Mouse (Mus musculus) limb, embryonic 12.5 days (tissue): ENCODE measurements around the gene Rtf2. TPM values are rescaled to one million over a fixed set of nuclear protein-coding genes. Genes with fewer than 3 reads are reported as not detected.

ENCODE experiments used
- ATAC-seq: fragments of 200-750 bp; cut with Nextera tagmentation; 2 replicates; pipeline ENCODE4 v1.8.0; 2017; ENCODE audit warnings: low read depth, moderate TSS enrichment; ENCODE audit not compliant: insufficient number of reproducible peaks, insufficient read depth, low FRiP score, low TSS enrichment
- H3K27ac ChIP-seq: fragments of 300-500 bp; sonication (generic); 2 replicates; pipeline ENCODE4 v1.5.1; 2016; ENCODE audit warnings: mild to moderate bottlenecking, moderate library complexity
- H3K27me3 ChIP-seq: fragments of 300-500 bp; sonication (generic); 2 replicates; pipeline ENCODE4 v1.6.1; 2016; ENCODE audit warnings: mild to moderate bottlenecking, moderate library complexity
- H3K36me3 ChIP-seq: fragments of 300-500 bp; sonication (generic); 2 replicates; pipeline ENCODE4 v1.6.1; 2016; ENCODE audit warnings: mild to moderate bottlenecking, moderate library complexity
- H3K4me1 ChIP-seq: fragments of 300-500 bp; sonication (generic); replicated peaks from 2 replicates; pipeline ENCODE4 v1.6.1; 2016
- H3K4me2 ChIP-seq: fragments of 300-500 bp; sonication (generic); 2 replicates; pipeline ENCODE4 v1.6.1; 2016; ENCODE audit warnings: mild to moderate bottlenecking, moderate library complexity
- H3K4me3 ChIP-seq: fragments of 300-500 bp; sonication (generic); replicated peaks from 2 replicates; pipeline ENCODE4 v1.5.1; 2016; ENCODE audit warnings: mild to moderate bottlenecking
- H3K9ac ChIP-seq: fragments of 300-500 bp; sonication (generic); replicated peaks from 2 replicates; pipeline ENCODE4 v1.6.1; 2016; ENCODE audit warnings: mild to moderate bottlenecking, moderate library complexity
- H3K9me3 ChIP-seq: fragments of 300-500 bp; sonication (generic); 2 replicates; pipeline ENCODE4 v1.6.1; 2016; ENCODE audit warnings: mild to moderate bottlenecking, moderate library complexity
- WGBS: fragments of 180-500 bp; shearing (Covaris S2); methylation state at CpG from one replicate; pipeline ENCODE4 v1.1.7; 2016; 5-methylcytosine and 5-hydroxymethylcytosine counted together
- polyA plus RNA-seq: library from polyadenylated mRNA; unstranded; fragments of >200 nt; fragmentation: Nextera tagmentation; extraction: Ambion mirVana; gene quantifications from 2 replicates; pipeline ENCODE4 v1.2.1, GENCODE M21; 2016

Rtf2 gene
- polyA plus RNA-seq, 1 experiment from 2014 or later = 69.1 TPM

- no peak overlapping the region for H3K27ac ChIP-seq
- ATAC-seq = no peak
Observed at GRCm38 (mm10) chr2:172483766-172484413, 43.5 kb downstream of the Rtf2 start.

GRCm38 (mm10) chr2:172484696-172485370, 44.5 kb downstream of the Rtf2 start:
- ATAC-seq = peak; percentile 41; the same call in 1 of the 2 replicates
- Histone ChIP-seq H3K36me3 (no peaks in the 10 kb centered on the region), H3K27me3 (0 out of 2 replicates have a peak, but pooled peaks cover 4% of the 10 kb centered on the region), H3K9ac (no peak overlapping the region), H3K4me3 (no peak overlapping the region), H3K27ac (no peak overlapping the region), H3K4me1 (peaks cover 10% of the 10 kb centered on the region), H3K9me3 (no peaks in the 10 kb centered on the region), H3K4me2 (peak overlapping the region; percentile 31)
- WGBS = 23% methylated on average over 12 of the region's 12 CpGs

More at GRCm38 (mm10) chr2:172483766-172484413, 43.5 kb downstream of the Rtf2 start:
- Histone ChIP-seq H3K36me3 (no peaks in the 10 kb centered on the region), H3K9me3 (no peaks in the 10 kb centered on the region), H3K27me3 (0 out of 2 replicates have a peak, but pooled peaks cover 4% of the 10 kb centered on the region), H3K4me1 (peaks cover 10% of the 10 kb centered on the region), H3K9ac (no peak overlapping the region), H3K4me3 (no peak overlapping the region), H3K4me2 (no peak overlapping the region)
- 84% methylated on average over 14 of the region's 14 CpGs for WGBS

DNA sequence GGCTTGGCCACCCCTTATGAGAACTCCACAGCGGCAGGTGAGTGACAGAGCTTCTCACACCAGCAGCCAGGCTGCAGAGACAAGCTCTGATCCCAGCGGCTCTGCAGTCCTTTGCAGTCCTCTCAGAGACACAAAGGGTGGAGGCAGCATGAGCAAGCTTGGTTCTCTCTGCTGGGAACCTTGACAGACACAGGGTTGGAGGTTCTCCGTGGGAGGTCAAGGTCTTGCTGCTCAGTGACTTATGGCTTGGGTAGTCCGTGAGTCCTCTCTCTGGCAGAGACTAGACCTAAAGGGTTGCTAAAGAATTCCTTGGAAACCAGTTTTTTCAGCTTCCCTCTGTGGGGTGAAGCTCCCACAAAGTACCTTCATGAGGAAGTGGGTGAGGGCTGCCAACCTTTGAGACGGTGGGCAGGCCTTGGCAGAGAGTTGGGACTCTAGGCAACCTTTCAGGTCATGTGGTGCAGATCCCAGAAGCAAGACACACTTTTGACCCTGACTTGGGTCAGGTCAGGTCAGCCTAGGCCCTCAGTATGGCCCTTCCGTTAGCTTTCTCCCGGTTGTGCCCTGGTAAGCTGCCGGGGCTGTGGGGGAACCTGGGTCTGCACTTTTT, 56.5 kb downstream of the Rtf2 start:
- H3K9me3 ChIP-seq = no peaks in the 10 kb centered on the region
- H3K9ac ChIP-seq = no peak overlapping the region
- no peak overlapping the region for H3K4me3 ChIP-seq
- H3K27me3 ChIP-seq = no peaks in the 10 kb centered on the region
- 76% methylated on average over 8 of the region's 8 CpGs for WGBS
- no peak overlapping the region for H3K27ac ChIP-seq
- H3K4me1 ChIP-seq = no peaks in the 10 kb centered on the region; the same call in 1 of the 2 replicates
- H3K36me3 ChIP-seq = no peaks in the 10 kb centered on the region
- no peak for ATAC-seq
- H3K4me2 ChIP-seq = no peak overlapping the region

GRCm38 (mm10) chr2:172498823-172499222, 58.5 kb downstream of the Rtf2 start:
- Histone ChIP-seq H3K9me3 (no peaks in the 10 kb centered on the region), H3K27ac (no peak overlapping the region), H3K4me1 (peaks cover 5% of the 10 kb centered on the region), H3K4me2 (no peak overlapping the region), H3K27me3 (no peaks in the 10 kb centered on the region), H3K36me3 (no peaks in the 10 kb centered on the region), H3K9ac (no peak overlapping the region), H3K4me3 (no peak overlapping the region)
- WGBS = 74% methylated on average over 3 of the region's 3 CpGs
- ATAC-seq = no peak

DNA sequence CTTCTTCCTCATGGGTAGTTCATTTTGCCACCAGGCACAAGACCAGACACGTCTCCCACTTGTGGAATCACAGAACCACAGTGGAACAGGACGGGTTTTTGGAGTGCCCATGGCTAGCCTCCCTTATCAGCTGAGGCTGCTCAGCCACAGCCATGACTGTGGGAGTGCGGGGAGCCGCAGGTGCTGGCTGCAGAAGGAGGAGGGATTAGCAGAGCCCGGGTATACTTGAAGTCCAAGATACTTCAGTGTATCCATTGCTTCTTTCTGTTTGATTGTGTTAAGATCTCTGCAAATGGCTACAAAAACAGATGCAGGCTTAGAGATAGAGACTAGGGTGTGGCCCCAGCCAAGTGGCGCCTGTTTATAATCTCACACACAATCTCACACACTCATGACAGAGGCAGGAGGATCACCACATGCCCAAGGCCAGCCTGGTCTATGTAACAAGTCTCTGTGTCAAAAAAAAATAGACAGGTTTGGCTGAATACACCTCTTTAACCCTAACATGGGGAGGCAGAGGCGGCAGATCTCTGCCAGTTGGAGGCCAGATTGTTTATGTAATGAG, 60.5 kb downstream of the Rtf2 start:
- ATAC-seq = no peak
- Histone ChIP-seq H3K4me2 (no peak overlapping the region), H3K4me3 (no peak overlapping the region), H3K27me3 (no peaks in the 10 kb centered on the region), H3K9ac (no peak overlapping the region), H3K27ac (no peak overlapping the region), H3K36me3 (no peaks in the 10 kb centered on the region), H3K4me1 (peaks cover 5% of the 10 kb centered on the region), H3K9me3 (no peaks in the 10 kb centered on the region)
- WGBS = 50% methylated on average over 7 of the region's 7 CpGs

DNA sequence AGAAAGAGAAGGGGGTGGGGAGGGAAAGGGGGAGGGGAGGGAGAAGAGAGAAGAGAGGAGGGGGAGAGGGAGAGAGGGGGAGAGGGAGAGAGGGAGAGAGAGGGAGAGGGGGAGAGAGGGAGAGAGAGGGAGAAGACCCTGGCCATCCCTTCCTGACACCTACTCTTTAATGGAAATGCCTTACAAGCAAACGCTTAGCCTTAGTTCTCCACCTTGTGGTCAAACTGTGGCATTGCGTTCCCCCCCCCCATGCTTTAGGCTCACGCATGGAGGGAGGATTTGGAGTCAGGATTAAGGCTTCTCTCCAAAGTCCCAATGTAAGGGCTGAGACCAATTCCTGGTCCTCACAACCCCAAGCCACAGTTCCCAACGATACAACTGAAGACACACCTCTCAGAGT, 61.0 kb downstream of the Rtf2 start:
- no peaks in the 10 kb centered on the region for H3K27me3 ChIP-seq
- H3K9ac ChIP-seq = no peak overlapping the region
- H3K27ac ChIP-seq = no peak overlapping the region
- no peak for ATAC-seq
- no peak overlapping the region for H3K4me3 ChIP-seq
- H3K4me2 ChIP-seq = no peak overlapping the region
- H3K9me3 ChIP-seq = no peaks in the 10 kb centered on the region
- WGBS = 1% methylated on average over 4 of the region's 4 CpGs
- H3K36me3 ChIP-seq = no peaks in the 10 kb centered on the region
- H3K4me1 ChIP-seq = peaks cover 5% of the 10 kb centered on the region

GRCm38 (mm10) chr2:172502168-172502567, 61.8 kb downstream of the Rtf2 start:
- no peak overlapping the region for H3K4me2 ChIP-seq
- 45% methylated on average over 14 of the region's 14 CpGs for whole genome bisulfite sequencing
- peaks cover 5% of the 10 kb centered on the region for H3K4me1 ChIP-seq
- no peaks in the 10 kb centered on the region for H3K9me3 ChIP-seq
- H3K4me3 ChIP-seq = no peak overlapping the region
- peak overlapping the region; percentile 18; the same call in 1 of the 2 replicates for H3K9ac ChIP-seq
- H3K27me3 ChIP-seq = no peaks in the 10 kb centered on the region
- no peaks in the 10 kb centered on the region for H3K36me3 ChIP-seq
- no peak overlapping the region for H3K27ac ChIP-seq
- ATAC-seq = no peak

DNA sequence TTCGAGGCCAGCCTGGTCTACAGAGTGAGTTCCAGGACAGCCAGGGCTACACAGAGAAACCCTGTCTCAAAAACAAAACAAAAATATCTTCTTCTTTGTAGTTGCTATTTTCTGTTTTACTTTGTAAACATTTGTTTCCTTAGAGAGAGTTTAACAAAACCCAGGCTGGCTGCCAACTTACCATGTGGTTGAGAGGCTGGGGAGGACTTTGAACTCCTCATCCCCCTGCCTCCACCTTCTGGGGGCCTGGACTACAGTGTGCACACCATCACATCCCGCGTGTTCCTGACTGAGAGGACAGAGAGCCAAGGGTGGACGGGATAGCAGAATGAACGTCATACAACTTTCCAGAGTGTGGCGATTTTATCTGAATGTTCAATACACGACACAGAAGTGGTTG, 65.8 kb downstream of the Rtf2 start:
- 87% methylated on average over 7 of the region's 7 CpGs for WGBS
- no peaks in the 10 kb centered on the region for H3K9me3 ChIP-seq

GRCm38 (mm10) chr2:172510056-172510712, 69.8 kb downstream of the Rtf2 start:
- no peak overlapping the region for H3K4me3 ChIP-seq
- H3K36me3 ChIP-seq = no peaks in the 10 kb centered on the region
- H3K27ac ChIP-seq = no peak overlapping the region
- ATAC-seq = no peak
- H3K27me3 ChIP-seq = peaks cover 8% of the 10 kb centered on the region; the same call in 1 of the 2 replicates
- 0 out of 2 replicates have a peak, but pooled peaks cover 2% of the 10 kb centered on the region for H3K9me3 ChIP-seq
- H3K9ac ChIP-seq = no peak overlapping the region
- no peaks in the 10 kb centered on the region for H3K4me1 ChIP-seq
- H3K4me2 ChIP-seq = no peak overlapping the region
- 87% methylated on average over 15 of the region's 15 CpGs for WGBS

More for the DNA sequence above, 65.8 kb downstream of the Rtf2 start:
- no peaks in the 10 kb centered on the region for H3K36me3 ChIP-seq
- no peak overlapping the region for H3K4me2 ChIP-seq
- no peak overlapping the region for H3K9ac ChIP-seq
- no peak for ATAC-seq
- no peak overlapping the region for H3K4me3 ChIP-seq
- H3K27me3 ChIP-seq = no peaks in the 10 kb centered on the region
- peaks cover 5% of the 10 kb centered on the region for H3K4me1 ChIP-seq
- no peak overlapping the region for H3K27ac ChIP-seq

- WGBS = 53% methylated on average over 3 of the region's 3 CpGs
- H3K9ac ChIP-seq = no peak overlapping the region
- no peaks in the 10 kb centered on the region for H3K4me1 ChIP-seq
- no peaks in the 10 kb centered on the region for H3K36me3 ChIP-seq
- 0 out of 2 replicates have a peak, but pooled peaks cover 2% of the 10 kb centered on the region for H3K9me3 ChIP-seq
- no peak overlapping the region for H3K4me2 ChIP-seq
- no peak overlapping the region for H3K27ac ChIP-seq
- H3K27me3 ChIP-seq = peaks cover 14% of the 10 kb centered on the region
- no peak overlapping the region for H3K4me3 ChIP-seq
- ATAC-seq = no peak
Observed at GRCm38 (mm10) chr2:172510899-172511298, 70.5 kb downstream of the Rtf2 start.
